Mouse (Mus musculus) left cerebral cortex, adult 6 months (tissue): Measurements from ENCODE around the gene Zfp949. TPM values are rescaled to one million over a fixed set of nuclear protein-coding genes. Genes with fewer than 3 reads are reported as not detected.

Experiments
- long read RNA-seq, 2 experiments: library from polyadenylated mRNA; unstranded; transcript quantifications; one replicate each; pipeline ENCODE4 v2.0.0; 2019 to 2020
- polyA plus RNA-seq: library from polyadenylated mRNA; unstranded; fragments of <200 nt; fragmentation: Nextera tagmentation; gene quantifications from 2 replicates; pipeline ENCODE4 v1.2.3, GENCODE M21; 2021

Zfp949 gene
- 8.0 and 9.5 TPM in 2 replicates for polyA plus RNA-seq
- long read RNA-seq, experiment 1, transcript Zfp949-204 (6 exons, 3,472 nt): major isoform, 11 of 35 reads
- long read RNA-seq, experiment 1, partial matches to known transcripts: 4 of 35 reads
- long read RNA-seq, experiment 1, other reads (novel, unspliced or antisense): 20 of 35 reads
- long read RNA-seq, experiment 2, partial matches to known transcripts: 1 of 13 reads
- long read RNA-seq, experiment 2, other reads (novel, unspliced or antisense): 10 of 13 reads

DNA sequence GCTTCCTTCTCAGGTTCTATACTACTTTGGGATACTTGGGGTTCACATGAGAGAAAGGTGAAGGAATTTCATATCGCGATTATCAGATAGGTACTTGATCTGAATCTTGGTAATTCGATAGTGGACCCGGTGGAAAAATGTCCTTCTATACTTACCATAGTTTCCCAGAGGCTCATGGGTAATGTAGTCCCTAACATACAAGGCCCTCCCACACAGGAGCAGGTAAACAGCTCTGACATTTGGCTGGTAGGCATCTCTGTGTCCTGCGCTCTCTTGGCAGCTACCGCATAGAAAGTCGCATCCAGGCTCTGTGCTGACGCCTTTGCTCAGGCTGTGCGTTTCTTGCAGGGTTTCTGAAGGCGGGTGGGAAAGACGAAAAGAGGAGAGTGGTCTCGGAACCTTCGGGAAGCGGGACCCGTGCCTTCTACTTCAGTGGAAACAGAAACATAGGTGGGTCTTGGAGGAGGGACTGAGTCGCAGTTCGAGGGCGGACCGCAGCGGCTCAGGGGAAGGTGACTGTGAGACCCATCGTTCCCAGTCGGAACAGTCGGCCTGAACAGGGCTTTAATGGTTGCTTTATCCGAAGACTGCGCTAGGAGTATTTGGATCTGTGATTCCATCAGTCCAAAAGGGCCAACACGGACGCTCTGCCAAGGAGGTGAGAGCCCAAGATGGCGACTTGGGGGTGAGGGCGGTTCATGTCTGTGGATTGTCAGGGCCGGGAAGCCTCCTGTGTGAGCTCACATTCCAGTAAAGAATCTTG is at the start of gene Zfp949:
Gene Zfp949, plus strand, starts transcription at position 170 of the 763 bp plus-strand sequence.

DNA sequence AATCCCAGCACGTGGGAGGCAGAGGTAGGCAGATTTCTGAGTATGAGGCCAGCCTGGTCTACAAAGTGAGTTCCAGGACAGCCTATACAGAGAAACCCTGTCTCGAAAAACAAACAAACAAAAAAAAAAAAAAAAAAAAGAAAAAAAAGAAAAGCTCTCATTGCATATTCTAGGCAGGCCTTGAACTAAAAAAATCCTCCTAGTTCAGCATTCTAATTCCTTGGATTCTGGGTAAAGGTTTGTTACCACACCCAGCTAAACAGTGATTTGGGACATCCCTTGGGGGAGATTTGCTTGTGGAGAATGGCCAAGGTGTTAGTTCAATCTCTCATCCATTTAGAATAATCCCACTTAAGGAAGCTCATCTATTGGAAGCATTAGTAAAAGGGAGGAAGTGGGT is 32.8 kb downstream of the Zfp949 start, which contains the start of gene Trim43a:
Gene Trim43a, plus strand, starts transcription at position 301 of the 400 bp plus-strand sequence.

Other genes starting within 250 kb of the Zfp949 start
- gene Nt5e, start 220.8 kb upstream of the Zfp949 start, polyA plus RNA-seq: 1.1 and 1.8 TPM in 2 replicates
- 24.5 and 25.8 TPM in 2 replicates for gene Snx14, start 109.1 kb upstream of the Zfp949 start, polyA plus RNA-seq
- gene Gm20537, start 91.4 kb upstream of the Zfp949 start, polyA plus RNA-seq: not detected in 2 replicates
- gene Syncrip, start 65.4 kb upstream of the Zfp949 start, polyA plus RNA-seq: 13.5 and 16.0 TPM in 2 replicates
- 0.10 TPM in 1 of 2 replicates, not detected in the other for gene Trim43a, start 32.9 kb downstream of the Zfp949 start, polyA plus RNA-seq
- gene Mthfsl, start 172.3 kb downstream of the Zfp949 start, polyA plus RNA-seq: 82.1 and 95.7 TPM in 2 replicates
- gene Bcl2a1d, start 183.9 kb downstream of the Zfp949 start, polyA plus RNA-seq: 0.31 and 0.55 TPM in 2 replicates